Mouse (Mus musculus): ENCODE measurements around the gene Rbfox1. TPM values are rescaled to one million over a fixed set of nuclear protein-coding genes. Genes with fewer than 3 reads are reported as not detected.

Gene Rbfox1
- total and polyA plus RNA-seq, 3 experiments, result not detected

DNA sequence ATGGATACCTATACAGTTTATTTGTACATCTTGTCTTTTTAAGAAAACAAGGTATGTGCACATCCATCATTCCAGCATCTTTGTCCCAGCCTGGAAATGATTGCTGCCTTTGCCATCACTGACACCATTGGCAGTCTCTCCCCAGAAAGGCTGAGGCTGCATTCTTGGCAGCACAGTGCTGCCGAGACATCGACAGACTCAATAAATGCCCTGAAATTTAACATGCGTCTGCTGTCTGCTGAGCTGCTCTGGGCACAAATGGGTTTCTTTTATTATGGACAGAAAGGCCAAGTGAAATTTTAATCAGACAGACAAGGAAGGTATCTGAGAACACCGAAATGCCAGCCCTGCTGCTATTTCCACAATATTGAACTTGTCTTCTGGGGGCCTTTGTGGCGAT lies 761.8 kb downstream of the Rbfox1 start:
- Histone ChIP-seq H3K9me3 (replicated peaks; ENCODE audit: insufficient read depth, low read length) (no peaks in the 10 kb centered on the region), H3K4me3 (ENCODE audit: control insufficient read depth in 1 of 2, insufficient read depth in 1 of 2, low read depth in 2 of 2, low read length in 2 of 2) (no peak overlapping the region), H3K79me2 (ENCODE audit: control insufficient read depth, insufficient read depth, low read length, poor library complexity) (no peaks in the 10 kb centered on the region), H3K36me3 (ENCODE audit: control insufficient read depth in 1 of 2, insufficient read depth in 2 of 2, low read length in 2 of 2) (no peaks in the 10 kb centered on the region), H3K9ac (ENCODE audit: control insufficient read depth, low read depth, low read length, poor library complexity, severe bottlenecking) (no peak overlapping the region), H3K27ac (ENCODE audit: control insufficient read depth, low read depth, low read length) (no peak overlapping the region), H3K27me3 (ENCODE audit: control insufficient read depth in 1 of 2, insufficient read depth in 2 of 2, low read length in 2 of 2) (no peaks in the 10 kb centered on the region), H3K4me1 (ENCODE audit: control insufficient read depth in 1 of 2, insufficient read depth in 2 of 2, low read length in 2 of 2) (no peaks in the 10 kb centered on the region)
- no peak for TF ChIP-seq RAD21 (IDR thresholded peaks at IDR 0.05; ENCODE audit: low read depth, low read length)
- TF ChIP-seq GATA1 (IDR thresholded peaks at IDR 0.05; ENCODE audit: low read depth, low read length), result no peak
- no peak for TF ChIP-seq E2F4 (IDR thresholded peaks at IDR 0.05; ENCODE audit: borderline replicate concordance, low read depth, low read length)
- TF ChIP-seq POLR2AphosphoS2 (IDR thresholded peaks at IDR 0.05; ENCODE audit: low read length), result no peak
- TF ChIP-seq MAFK (IDR thresholded peaks at IDR 0.05; ENCODE audit: borderline replicate concordance, low read depth, low read length), result no peak
- TF ChIP-seq HCFC1 (IDR thresholded peaks at IDR 0.05; ENCODE audit: low read depth, low read length), result no peak
- no peak for TF ChIP-seq ZMIZ1 (IDR thresholded peaks at IDR 0.05; ENCODE audit: low read depth, low read length)
- no peak for TF ChIP-seq EP300 (IDR thresholded peaks at IDR 0.05; ENCODE audit: low read depth in 1 of 2, low read length in 2 of 2)
- TF ChIP-seq TAL1 (IDR thresholded peaks at IDR 0.05; ENCODE audit: low read length), result no peak
- TF ChIP-seq MAX (IDR thresholded peaks at IDR 0.05; ENCODE audit: low read length), result no peak
- TF ChIP-seq GABPA (IDR thresholded peaks at IDR 0.05; ENCODE audit: low read depth, low read length), result no peak
- TF ChIP-seq POLR2A (IDR thresholded peaks at IDR 0.05; ENCODE audit: control insufficient read depth in 1 of 2, insufficient read depth in 1 of 2, low read depth in 1 of 2, low read length in 2 of 2, poor library complexity in 1 of 2), result no peak
- TF ChIP-seq TCF12 (IDR thresholded peaks at IDR 0.05; ENCODE audit: low read depth, low read length), result no peak
- TF ChIP-seq MYC (IDR thresholded peaks at IDR 0.05; ENCODE audit: low read depth, low read length), result no peak
- no peak for TF ChIP-seq KAT2A (conservative IDR thresholded peaks at IDR 0.05; ENCODE audit: low read depth, low read length)
- DNase-seq (ENCODE audit: low read depth, low spot score), result no peak

DNA sequence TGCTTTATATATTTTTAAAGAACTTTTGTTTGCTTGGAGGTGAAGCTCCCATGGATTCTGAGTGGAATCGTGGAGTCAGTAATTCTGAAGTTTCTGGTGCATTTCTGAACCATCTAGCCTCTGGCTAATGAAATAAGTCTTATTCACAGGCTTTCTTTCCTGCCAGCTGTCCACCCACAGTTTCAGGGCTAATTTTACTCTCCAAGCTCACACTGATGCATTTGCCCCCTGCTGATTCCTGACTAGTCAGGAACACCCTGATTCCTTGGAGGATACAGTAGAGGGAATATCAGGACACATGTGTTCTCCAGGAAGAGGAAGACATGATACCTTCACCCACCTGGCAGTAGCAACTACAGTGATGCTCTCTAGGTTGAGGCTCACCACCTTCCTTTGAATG lies 763.6 kb downstream of the Rbfox1 start:
- DNase-seq (ENCODE audit: low read depth, low spot score), result no peak
- no peak overlapping the region for H3K27ac ChIP-seq (ENCODE audit: control insufficient read depth, low read depth, low read length)
- H3K9ac ChIP-seq (ENCODE audit: control insufficient read depth, low read depth, low read length, poor library complexity, severe bottlenecking), result no peak overlapping the region
- H3K27me3 ChIP-seq (ENCODE audit: control insufficient read depth in 1 of 2, insufficient read depth in 2 of 2, low read length in 2 of 2), result no peaks in the 10 kb centered on the region
- no peaks in the 10 kb centered on the region for H3K36me3 ChIP-seq (ENCODE audit: control insufficient read depth in 1 of 2, insufficient read depth in 2 of 2, low read length in 2 of 2)
- H3K79me2 ChIP-seq (ENCODE audit: control insufficient read depth, insufficient read depth, low read length, poor library complexity), result no peaks in the 10 kb centered on the region
- H3K4me1 ChIP-seq (ENCODE audit: control insufficient read depth in 1 of 2, insufficient read depth in 2 of 2, low read length in 2 of 2), result no peaks in the 10 kb centered on the region
- TF ChIP-seq HCFC1 (IDR thresholded peaks at IDR 0.05; ENCODE audit: low read depth, low read length), result no peak
- no peak for TF ChIP-seq TCF12 (IDR thresholded peaks at IDR 0.05; ENCODE audit: low read depth, low read length)
- no peak for TF ChIP-seq SIN3A (IDR thresholded peaks at IDR 0.05; ENCODE audit: low read length)
- no peak for TF ChIP-seq POLR2A (IDR thresholded peaks at IDR 0.05; ENCODE audit: control insufficient read depth in 1 of 2, insufficient read depth in 1 of 2, low read depth in 1 of 2, low read length in 2 of 2, poor library complexity in 1 of 2)
- no peak for TF ChIP-seq MYB (IDR thresholded peaks at IDR 0.05; ENCODE audit: low read depth, low read length)
- no peak for TF ChIP-seq TBP (IDR thresholded peaks at IDR 0.05; ENCODE audit: low read depth, low read length)
- TF ChIP-seq GATA1 (IDR thresholded peaks at IDR 0.05; ENCODE audit: low read depth, low read length), result no peak
- no peak for TF ChIP-seq EP300 (IDR thresholded peaks at IDR 0.05; ENCODE audit: low read depth in 1 of 2, low read length in 2 of 2)
- TF ChIP-seq SMC3 (IDR thresholded peaks at IDR 0.05; ENCODE audit: low read depth, low read length), result no peak
- TF ChIP-seq ZC3H11A (IDR thresholded peaks at IDR 0.05; ENCODE audit: low read depth, low read length), result no peak
- TF ChIP-seq NELFE (IDR thresholded peaks at IDR 0.05; ENCODE audit: low read depth, low read length), result no peak
- TF ChIP-seq POLR2AphosphoS5 (IDR thresholded peaks at IDR 0.05; ENCODE audit: borderline replicate concordance, low read depth, low read length), result no peak
- H3K9me3 ChIP-seq (replicated peaks; ENCODE audit: insufficient read depth, low read length), result no peaks in the 10 kb centered on the region
- no peak overlapping the region for H3K4me3 ChIP-seq (ENCODE audit: control insufficient read depth in 1 of 2, insufficient read depth in 1 of 2, low read depth in 2 of 2, low read length in 2 of 2)
